In the genomic region with DNA sequence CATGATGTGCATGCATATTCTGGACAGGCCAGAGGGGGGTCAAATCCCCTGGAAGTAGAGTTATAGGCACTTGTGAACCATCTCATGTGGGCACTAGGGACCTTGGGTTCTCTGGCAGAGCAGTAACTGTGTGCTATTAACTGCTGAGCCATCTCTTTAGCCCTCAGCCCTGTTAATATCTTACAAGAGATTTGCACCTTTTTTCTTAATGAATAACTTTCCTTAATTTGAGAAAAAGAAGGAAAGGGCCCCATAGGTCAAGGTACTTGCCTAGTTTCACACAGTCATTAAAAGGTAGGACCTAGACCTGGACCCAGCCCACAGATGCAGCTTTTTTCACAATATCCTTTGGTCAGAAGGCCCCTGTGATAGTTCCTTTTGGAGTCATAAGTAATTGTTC, we compare ENCODE assay signal across 25 mouse cellular contexts. TPM values are rescaled to one million over a fixed set of nuclear protein-coding genes. Genes with fewer than 3 reads are reported as not detected.
DNase-seq lines count a peak whose midpoint lies in the region; ATAC-seq and TF ChIP-seq lines count a peak whose summit lies in the region.
"Had no signal": no experiment of that assay in that cellular context is flagged by ENCODE, and none has a peak within 500 bp of the region (broad histone marks: within the 10 kb centered on the region; RNA-seq: fewer than 3 reads in every experiment).

No protein-coding gene starts in this region.

- intact Hi-C loops in left cerebral cortex, postnatal 25 days (cut with DNase I): no loop called here

- TF ChIP-seq EP300 in stomach, postnatal 0 days (optimal IDR thresholded peaks at IDR 0.05): no peak

- peak; percentile 75 for ATAC-seq in intestine, embryonic 16.5 days
- ATAC-seq in kidney, embryonic 16.5 days (ENCODE audit: low FRiP score, low TSS enrichment): peak; percentile 73
- ATAC-seq in stomach, postnatal 0 days (ENCODE audit: low FRiP score, low TSS enrichment): no peak
- ATAC-seq: forebrain, embryonic 15.5 days; midbrain, embryonic 13.5 days had no signal

- H3K9ac ChIP-seq in intestine, embryonic 16.5 days (ENCODE audit: low read depth, low read length): no peak overlapping the region
- no peak overlapping the region; the same call in 1 of the 2 replicates for H3K9ac ChIP-seq in kidney, embryonic 16.5 days (replicated peaks; ENCODE audit: low read length)
- H3K9ac ChIP-seq in stomach, postnatal 0 days (ENCODE audit: low read length): no peak overlapping the region
- H3K9ac ChIP-seq: embryonic facial prominence, embryonic 13.5 days; forebrain, embryonic 15.5 days; hindbrain, embryonic 14.5 days; limb, embryonic 15.5 days; liver, embryonic 13.5 days; midbrain, embryonic 13.5 days; neural tube, embryonic 13.5 days had no signal

- no peak overlapping the region for H3K27ac ChIP-seq in intestine, embryonic 16.5 days (ENCODE audit: low read length)
- peak overlapping the region; percentile 90 for H3K27ac ChIP-seq in kidney, embryonic 16.5 days (ENCODE audit: low read length)
- H3K27ac ChIP-seq in stomach, postnatal 0 days (replicated peaks): no peak overlapping the region
- H3K27ac ChIP-seq: embryonic facial prominence, embryonic 13.5 days; forebrain, embryonic 10.5 days; forebrain, embryonic 15.5 days; hindbrain, embryonic 14.5 days; limb, embryonic 15.5 days; liver, embryonic 13.5 days; macrophage; midbrain, embryonic 13.5 days; neural tube, embryonic 13.5 days had no signal

- H3K36me3 ChIP-seq in intestine, embryonic 16.5 days (ENCODE audit: control insufficient read depth, insufficient read depth, low read length): no peaks in the 10 kb centered on the region
- H3K36me3 ChIP-seq in kidney, embryonic 16.5 days (ENCODE audit: insufficient read depth, low read length): no peaks in the 10 kb centered on the region
- H3K36me3 ChIP-seq in stomach, postnatal 0 days (ENCODE audit: control insufficient read depth, insufficient read depth, low read length): no peaks in the 10 kb centered on the region
- H3K36me3 ChIP-seq: embryonic facial prominence, embryonic 13.5 days; forebrain, embryonic 10.5 days; forebrain, embryonic 15.5 days; G1E; limb, embryonic 15.5 days; liver, embryonic 13.5 days; midbrain, embryonic 13.5 days; neural tube, embryonic 13.5 days had no signal

- H3K4me3 ChIP-seq in intestine, embryonic 16.5 days (ENCODE audit: low read length): no peak overlapping the region
- 0 out of 2 replicates have a peak overlapping the region, but pooled peaks have one; percentile 31 for H3K4me3 ChIP-seq in kidney, embryonic 16.5 days (ENCODE audit: low read length)
- no peak overlapping the region for H3K4me3 ChIP-seq in stomach, postnatal 0 days (ENCODE audit: low read depth, low read length)
- H3K4me3 ChIP-seq: embryonic facial prominence, embryonic 13.5 days; forebrain, embryonic 10.5 days; forebrain, embryonic 15.5 days; limb, embryonic 15.5 days; liver, embryonic 13.5 days; midbrain, embryonic 13.5 days; neural tube, embryonic 13.5 days had no signal

- H3K4me1 ChIP-seq in intestine, embryonic 16.5 days (ENCODE audit: control insufficient read depth, insufficient read depth, low read length): peaks cover 16% of the 10 kb centered on the region; the same call in 1 of the 2 replicates
- H3K4me1 ChIP-seq in kidney, embryonic 16.5 days (ENCODE audit: insufficient read depth, low read length): peaks cover 50% of the 10 kb centered on the region
- H3K4me1 ChIP-seq in stomach, postnatal 0 days (replicated peaks; ENCODE audit: control insufficient read depth, insufficient read depth): 0 out of 2 replicates have a peak, but pooled peaks cover under 1% of the 10 kb centered on the region
- H3K4me1 ChIP-seq: liver, embryonic 13.5 days had no signal

- no peaks in the 10 kb centered on the region for H3K9me3 ChIP-seq in intestine, embryonic 16.5 days (ENCODE audit: control insufficient read depth, low read length)
- no peaks in the 10 kb centered on the region for H3K9me3 ChIP-seq in kidney, embryonic 16.5 days (ENCODE audit: low read length)
- no peaks in the 10 kb centered on the region for H3K9me3 ChIP-seq in stomach, postnatal 0 days (ENCODE audit: control insufficient read depth, low read length)
- H3K9me3 ChIP-seq: embryonic facial prominence, embryonic 13.5 days; forebrain, embryonic 10.5 days; forebrain, embryonic 15.5 days; G1E; limb, embryonic 15.5 days; liver, embryonic 13.5 days; midbrain, embryonic 13.5 days; neural tube, embryonic 13.5 days had no signal

- DNase-seq in kidney, adult 11 months: peak; percentile 62
- DNase-seq in kidney, postnatal 10 days: no peak
- peak; percentile 2 for DNase-seq in stomach, postnatal 0 days (ENCODE audit: low spot score)
- DNase-seq in left cerebral cortex, postnatal 25 days (ENCODE audit: low spot score in 2 of 2): no peak
- no peak for DNase-seq in embryo, embryonic 9.5 days (ENCODE audit: extremely low spot score)
- DNase-seq: cerebellum, adult 11 months; cerebellum, adult 9-10 months; gastrocnemius, postnatal 14 days; liver, embryonic 13.5 days had no signal

- no peaks in the 10 kb centered on the region for H3K27me3 ChIP-seq in intestine, embryonic 16.5 days (replicated peaks; ENCODE audit: control insufficient read depth, insufficient read depth, low read length)
- H3K27me3 ChIP-seq in kidney, embryonic 16.5 days (ENCODE audit: insufficient read depth, low read length): no peaks in the 10 kb centered on the region
- no peaks in the 10 kb centered on the region for H3K27me3 ChIP-seq in stomach, postnatal 0 days (ENCODE audit: control insufficient read depth, insufficient read depth, low read length)
- H3K27me3 ChIP-seq: embryonic facial prominence, embryonic 13.5 days; limb, embryonic 15.5 days; neural tube, embryonic 13.5 days had no signal

- TF ChIP-seq CTCF in stomach, postnatal 0 days (IDR thresholded peaks at IDR 0.05; ENCODE audit: low read depth): no peak

- no peak overlapping the region for H3K4me2 ChIP-seq in intestine, embryonic 16.5 days (ENCODE audit: low read depth, low read length)
- peak overlapping the region; percentile 52; the same call in 1 of the 2 replicates for H3K4me2 ChIP-seq in kidney, embryonic 16.5 days (replicated peaks; ENCODE audit: low read depth, low read length)
- no peak overlapping the region for H3K4me2 ChIP-seq in stomach, postnatal 0 days (replicated peaks; ENCODE audit: low read depth)
- H3K4me2 ChIP-seq: forebrain, embryonic 15.5 days; hindbrain, embryonic 14.5 days; limb, embryonic 15.5 days; liver, embryonic 13.5 days; midbrain, embryonic 13.5 days had no signal

RNA-seq across cellular contexts. Expression of a gene that starts 5.9 kb away (rescaled TPM):
- 11.4 and 12.6 TPM in 2 replicates for polyA plus RNA-seq in intestine, embryonic 16.5 days (2015; fragmentation: Nextera tagmentation; extraction: Ambion mirVana)
- polyA plus RNA-seq in kidney, embryonic 16.5 days (2015; fragmentation: Nextera tagmentation; extraction: Ambion mirVana): 25.6 and 26.6 TPM in 2 replicates
- polyA plus RNA-seq in stomach, postnatal 0 days (2015; fragmentation: Nextera tagmentation; extraction: Ambion mirVana): 8.5 and 8.6 TPM in 2 replicates
- total RNA-seq in left cerebral cortex, postnatal 25 days (2021): under 1 TPM; 0.11 to 0.41 TPM
- total RNA-seq: adrenal gland, postnatal 14 days; left cerebral cortex, adult 18-20 months; left cerebral cortex, postnatal 4 days; megakaryocyte-erythroid progenitor cell, adult 5-6 weeks had no signal
- polyA plus RNA-seq: forebrain, embryonic 15.5 days; G1E; hindbrain, embryonic 14.5 days; macrophage; midbrain, embryonic 13.5 days; spleen, adult 2 months had no signal

Comparison
In these comparisons a context has a peak if more than half of its experiments do, and no peak if none do; other contexts are left out.
1. DNase-seq: peak in kidney, adult 11 months (single experiment) and stomach, postnatal 0 days (single experiment); none in kidney, postnatal 10 days (single experiment), left cerebral cortex, postnatal 25 days (0 of 2) and embryo, embryonic 9.5 days (single experiment).